Comparison of ENCODE assay signal across 10 mouse cellular contexts in genomic region chr1:86464875-86465224, GRCm38 (mm10). TPM values are rescaled to one million over a fixed set of nuclear protein-coding genes. Genes with fewer than 3 reads are reported as not detected.
DNase-seq lines count a peak whose midpoint lies in the region; ATAC-seq lines count a peak whose summit lies in the region.
"Had no signal": no experiment of that assay in that cellular context is flagged by ENCODE, and none has a peak within 500 bp of the region (broad histone marks: within the 10 kb centered on the region; RNA-seq: fewer than 3 reads in every experiment).

No protein-coding gene starts in this region.

- no peaks in the 10 kb centered on the region for H3K27me3 ChIP-seq in embryonic facial prominence, embryonic 12.5 days
- H3K27me3 ChIP-seq in midbrain, embryonic 15.5 days (replicated peaks): no peaks in the 10 kb centered on the region

- ATAC-seq in embryonic facial prominence, embryonic 12.5 days (ENCODE audit: insufficient number of reproducible peaks, insufficient read depth, low FRiP score, low TSS enrichment): 0 out of 2 replicates have a peak, but pooled peaks have one; percentile 54
- no peak for ATAC-seq in midbrain, embryonic 15.5 days (replicated peaks)

- H3K4me1 ChIP-seq in embryonic facial prominence, embryonic 12.5 days: peaks cover 5% of the 10 kb centered on the region
- H3K4me1 ChIP-seq in midbrain, embryonic 15.5 days: no peaks in the 10 kb centered on the region

- intact Hi-C loops in left cerebral cortex, postnatal 14 days (cut with DNase I): no loop called here

- peak; percentile 92 for DNase-seq in heart, adult 11 months
- DNase-seq in heart, adult 18-20 months: no peak
- peak; percentile 42 for DNase-seq in kidney, adult 18-20 months
- DNase-seq in thymus, postnatal 25 days: no peak
- DNase-seq in left cerebral cortex, postnatal 14 days (ENCODE audit: low spot score in 2 of 2): no peak
- DNase-seq in frontal cortex, postnatal 14 days (ENCODE audit: low spot score in 2 of 2): no peak
- DNase-seq: cerebellum, adult 11-12 months had no signal

- no peak overlapping the region for H3K9ac ChIP-seq in embryonic facial prominence, embryonic 12.5 days
- H3K9ac ChIP-seq in midbrain, embryonic 15.5 days: no peak overlapping the region

- no peaks in the 10 kb centered on the region for H3K36me3 ChIP-seq in embryonic facial prominence, embryonic 12.5 days
- no peaks in the 10 kb centered on the region for H3K36me3 ChIP-seq in midbrain, embryonic 15.5 days (replicated peaks)

- no peak overlapping the region for H3K4me2 ChIP-seq in embryonic facial prominence, embryonic 12.5 days (replicated peaks)
- no peak overlapping the region for H3K4me2 ChIP-seq in midbrain, embryonic 15.5 days

- no peak overlapping the region for H3K4me3 ChIP-seq in embryonic facial prominence, embryonic 12.5 days
- no peak overlapping the region for H3K4me3 ChIP-seq in midbrain, embryonic 15.5 days

- H3K27ac ChIP-seq in embryonic facial prominence, embryonic 12.5 days: peak overlapping the region; percentile 95
- peak overlapping the region; percentile 58 for H3K27ac ChIP-seq in midbrain, embryonic 15.5 days
- H3K27ac ChIP-seq: macrophage had no signal

- no peaks in the 10 kb centered on the region for H3K9me3 ChIP-seq in embryonic facial prominence, embryonic 12.5 days
- H3K9me3 ChIP-seq in midbrain, embryonic 15.5 days: no peaks in the 10 kb centered on the region

- 17% methylated on average over 4 of the region's 4 CpGs for WGBS in embryonic facial prominence, embryonic 12.5 days
- 48% methylated on average over 4 of the region's 4 CpGs for WGBS in midbrain, embryonic 15.5 days

RNA-seq across cellular contexts. Expression of gene Tex44, which starts 38.7 kb away (rescaled TPM):
- not detected for total RNA-seq in heart, adult 18-20 months (2021)
- polyA plus RNA-seq in embryonic facial prominence, embryonic 12.5 days (2016; fragmentation: Nextera tagmentation; extraction: Ambion mirVana): not detected in 2 replicates
- not detected in 2 replicates for polyA plus RNA-seq in midbrain, embryonic 15.5 days (2015; fragmentation: Nextera tagmentation; extraction: Ambion mirVana)
- not detected for total RNA-seq in left cerebral cortex, postnatal 14 days (2021)
- polyA plus RNA-seq: macrophage had no signal

RNA-seq across cellular contexts. Expression of gene Nmur1, which starts 38.8 kb away (rescaled TPM):
- not detected for total RNA-seq in heart, adult 18-20 months (2021)
- polyA plus RNA-seq in embryonic facial prominence, embryonic 12.5 days (2016; fragmentation: Nextera tagmentation; extraction: Ambion mirVana): not detected in 2 replicates
- 0.61 TPM in 1 of 2 replicates, not detected in the other for polyA plus RNA-seq in midbrain, embryonic 15.5 days (2015; fragmentation: Nextera tagmentation; extraction: Ambion mirVana)
- total RNA-seq in left cerebral cortex, postnatal 14 days (2021): under 1 TPM; 0.25 to 0.53 TPM
- polyA plus RNA-seq: macrophage had no signal

Comparison
In these comparisons a context has a peak if more than half of its experiments do, and no peak if none do; other contexts are left out.
1. DNase-seq: peak in heart, adult 11 months (single experiment) and kidney, adult 18-20 months (single experiment); none in heart, adult 18-20 months (0 of 2), thymus, postnatal 25 days (single experiment), left cerebral cortex, postnatal 14 days (0 of 2) and frontal cortex, postnatal 14 days (0 of 2).